Mouse (Mus musculus) cortical plate, adult 2 months (tissue): ENCODE data around the gene Artn.

Experiments
- CTCF ChIP-seq: fragments of 200-500 bp; IDR thresholded peaks from 2 replicates; pipeline ENCODE4 v1.5.1; 2011; ENCODE audit warnings: mild to moderate bottlenecking, control low read depth, low read length; ENCODE audit not compliant: insufficient read depth; ENCODE audit errors: extremely low read depth
- POLR2A ChIP-seq: fragments of 200-500 bp; IDR thresholded peaks from 2 replicates; pipeline ENCODE4 v1.6.1; 2011; ENCODE audit warnings: mild to moderate bottlenecking, low read length, control low read depth; ENCODE audit not compliant: insufficient read depth; ENCODE audit errors: extremely low read depth

DNA sequence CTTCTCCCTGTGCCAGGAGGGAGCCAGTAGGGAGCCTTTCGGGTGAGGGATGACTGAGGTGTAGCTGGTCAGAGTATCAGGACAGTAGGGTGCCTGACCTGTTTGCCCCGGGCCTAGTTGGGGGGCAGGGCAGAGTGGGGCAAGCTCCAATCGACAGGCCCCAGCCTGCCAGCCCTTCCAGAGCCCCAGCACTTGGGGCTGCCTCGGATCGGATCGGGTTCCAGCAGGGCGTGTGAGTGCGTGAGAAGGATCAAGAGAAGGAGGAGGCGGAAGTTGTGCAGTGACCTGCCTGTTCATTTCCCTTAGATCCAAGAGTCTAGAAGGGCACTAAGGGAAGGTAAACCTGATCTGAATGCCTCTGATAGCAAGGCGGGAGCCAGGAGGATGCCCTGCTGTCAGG lies 43.4 kb upstream of the Artn start:
- TF ChIP-seq POLR2A (no peak), CTCF (no peak)
